Mouse (Mus musculus) left cerebral cortex, adult 11 months (tissue): Measurements from ENCODE around the gene Cldn3.

ENCODE experiments used
- DNase-seq: peaks from one replicate; pipeline ENCODE4 v3.0.0; 2022; ENCODE audit warnings: low spot score

Cldn3 gene

GRCm38 (mm10) chr5:135007802-135008571 is 22.0 kb downstream of the Cldn3 start:
- DNase-seq, result no peak

- peak; percentile 99 for DNase-seq
Observed at GRCm38 (mm10) chr5:135008671-135009589, 22.9 kb downstream of the Cldn3 start, which contains the start of gene Abhd11. Gene Abhd11 (plus strand): TSS chr5:135009152.

GRCm38 (mm10) chr5:135009590-135010319 is 23.7 kb downstream of the Cldn3 start:
- peak; percentile 79 for DNase-seq

- no peak for DNase-seq
Observed at GRCm38 (mm10) chr5:135010320-135010709, 24.3 kb downstream of the Cldn3 start.

- DNase-seq, result no peak
Observed at GRCm38 (mm10) chr5:135010841-135011743, 25.1 kb downstream of the Cldn3 start.

GRCm38 (mm10) chr5:135011809-135012613 is 26.0 kb downstream of the Cldn3 start:
- no peak for DNase-seq

GRCm38 (mm10) chr5:135012671-135013441 is 26.8 kb downstream of the Cldn3 start:
- DNase-seq, result no peak

- peak; percentile 76 for DNase-seq
Observed at GRCm38 (mm10) chr5:135015497-135015896, 29.5 kb downstream of the Cldn3 start.

- DNase-seq, result no peak
Observed at GRCm38 (mm10) chr5:135016224-135016759, 30.3 kb downstream of the Cldn3 start.

GRCm38 (mm10) chr5:135021814-135022213 is 35.8 kb downstream of the Cldn3 start:
- no peak for DNase-seq

GRCm38 (mm10) chr5:135023344-135024173 is 37.5 kb downstream of the Cldn3 start, which contains the start of gene Stx1a:
Gene Stx1a (plus strand): TSS chr5:135023482.
- DNase-seq, result peak; percentile 79

- DNase-seq, result no peak
Observed at GRCm38 (mm10) chr5:135024665-135025224, 38.7 kb downstream of the Cldn3 start.

- DNase-seq, result peak; percentile 61
Observed at GRCm38 (mm10) chr5:135025899-135026298, 39.9 kb downstream of the Cldn3 start.

GRCm38 (mm10) chr5:135029007-135029854 is 43.2 kb downstream of the Cldn3 start:
- DNase-seq, result no peak

- DNase-seq, result no peak
Observed at GRCm38 (mm10) chr5:135032581-135032980, 46.6 kb downstream of the Cldn3 start.

GRCm38 (mm10) chr5:135034593-135034992 is 48.6 kb downstream of the Cldn3 start:
- DNase-seq, result no peak
